Mouse (Mus musculus): ENCODE data around the gene Cttnbp2nl. TPM values are rescaled to one million over a fixed set of nuclear protein-coding genes. Genes with fewer than 3 reads are reported as not detected.
A peak's percentile ranks its signal among the peaks of the same experiment; 100 is the strongest.

The Cttnbp2nl gene
- polyA plus RNA-seq, 1 experiment from 2014 or later, result 47.1 TPM

GRCm38 (mm10) chr3:105061496-105061895, 8.6 kb upstream of the Cttnbp2nl start:
- Histone ChIP-seq H3K27me3 (ENCODE audit: control insufficient read depth, insufficient read depth, low read length) (no peaks in the 10 kb centered on the region), H3K9ac (no peak overlapping the region), H3K4me2 (replicated peaks) (no peak overlapping the region), H3K9me3 (ENCODE audit: control insufficient read depth, low read length) (no peaks in the 10 kb centered on the region), H3K4me3 (replicated peaks; ENCODE audit: low read length) (no peak overlapping the region), H3K4me1 (replicated peaks; ENCODE audit: control insufficient read depth, insufficient read depth, low read length) (no peaks in the 10 kb centered on the region), H3K36me3 (replicated peaks; ENCODE audit: control insufficient read depth, insufficient read depth) (no peaks in the 10 kb centered on the region), H3K27ac (no peak overlapping the region)
- DNase-seq (ENCODE audit: low spot score) (no peak), ATAC-seq (ENCODE audit: low FRiP score) (no peak)
- WGBS, result 82% methylated on average over 3 of the region's 3 CpGs

GRCm38 (mm10) chr3:105060992-105061391, 8.0 kb upstream of the Cttnbp2nl start:
- Histone ChIP-seq H3K27me3 (ENCODE audit: control insufficient read depth, insufficient read depth, low read length) (no peaks in the 10 kb centered on the region), H3K9me3 (ENCODE audit: control insufficient read depth, low read length) (no peaks in the 10 kb centered on the region), H3K4me1 (replicated peaks; ENCODE audit: control insufficient read depth, insufficient read depth, low read length) (no peaks in the 10 kb centered on the region), H3K4me3 (replicated peaks; ENCODE audit: low read length) (no peak overlapping the region), H3K9ac (no peak overlapping the region), H3K27ac (no peak overlapping the region), H3K36me3 (replicated peaks; ENCODE audit: control insufficient read depth, insufficient read depth) (no peaks in the 10 kb centered on the region), H3K4me2 (replicated peaks) (no peak overlapping the region)
- no peak for ATAC-seq (ENCODE audit: low FRiP score)
- DNase-seq (ENCODE audit: low spot score), result no peak
- 73% methylated on average over 6 of the region's 6 CpGs for WGBS

GRCm38 (mm10) chr3:105059911-105060310, 7.0 kb upstream of the Cttnbp2nl start:
- Histone ChIP-seq H3K9ac (no peak overlapping the region), H3K9me3 (ENCODE audit: control insufficient read depth, low read length) (no peaks in the 10 kb centered on the region), H3K4me2 (replicated peaks) (no peak overlapping the region), H3K4me1 (replicated peaks; ENCODE audit: control insufficient read depth, insufficient read depth, low read length) (no peaks in the 10 kb centered on the region), H3K27me3 (ENCODE audit: control insufficient read depth, insufficient read depth, low read length) (no peaks in the 10 kb centered on the region), H3K27ac (no peak overlapping the region), H3K4me3 (replicated peaks; ENCODE audit: low read length) (no peak overlapping the region), H3K36me3 (replicated peaks; ENCODE audit: control insufficient read depth, insufficient read depth) (no peaks in the 10 kb centered on the region)
- ATAC-seq (ENCODE audit: low FRiP score) (no peak), DNase-seq (ENCODE audit: low spot score) (no peak)
- 80% methylated on average over 7 of the region's 7 CpGs for WGBS

- ATAC-seq (ENCODE audit: low FRiP score), result peak; percentile 73
- Histone ChIP-seq H3K9me3 (ENCODE audit: control insufficient read depth, low read length) (no peaks in the 10 kb centered on the region), H3K36me3 (replicated peaks; ENCODE audit: control insufficient read depth, insufficient read depth) (no peaks in the 10 kb centered on the region), H3K4me3 (replicated peaks; ENCODE audit: low read length) (peak overlapping the region; percentile 13), H3K27me3 (ENCODE audit: control insufficient read depth, insufficient read depth, low read length) (no peaks in the 10 kb centered on the region), H3K27ac (no peak overlapping the region), H3K9ac (0 out of 2 replicates have a peak overlapping the region, but pooled peaks have one; percentile 6), H3K4me1 (replicated peaks; ENCODE audit: control insufficient read depth, insufficient read depth, low read length) (no peaks in the 10 kb centered on the region), H3K4me2 (replicated peaks) (peak overlapping the region; percentile 47)
- 16% methylated on average over 25 of the region's 25 CpGs for WGBS
- DNase-seq (ENCODE audit: low spot score), result peak; percentile 94
These were observed 5.9 kb upstream of the Cttnbp2nl start for GRCm38 (mm10) chr3:105058627-105059513.

- WGBS, result 84% methylated on average over 4 of the region's 4 CpGs
- Histone ChIP-seq H3K27ac (no peak overlapping the region), H3K36me3 (replicated peaks; ENCODE audit: control insufficient read depth, insufficient read depth) (no peaks in the 10 kb centered on the region), H3K9ac (no peak overlapping the region), H3K4me2 (replicated peaks) (no peak overlapping the region), H3K4me1 (replicated peaks; ENCODE audit: control insufficient read depth, insufficient read depth, low read length) (peaks cover 15% of the 10 kb centered on the region), H3K27me3 (ENCODE audit: control insufficient read depth, insufficient read depth, low read length) (no peaks in the 10 kb centered on the region), H3K4me3 (replicated peaks; ENCODE audit: low read length) (no peak overlapping the region), H3K9me3 (ENCODE audit: control insufficient read depth, low read length) (no peaks in the 10 kb centered on the region)
- no peak for ATAC-seq (ENCODE audit: low FRiP score)
- DNase-seq (ENCODE audit: low spot score), result no peak
These were observed 2.7 kb upstream of the Cttnbp2nl start for GRCm38 (mm10) chr3:105055666-105056065.

- no peak overlapping the region for H3K4me3 ChIP-seq (replicated peaks; ENCODE audit: low read length)
- no peak overlapping the region for H3K9ac ChIP-seq
- 69% methylated on average over 7 of the region's 7 CpGs for WGBS
- no peak overlapping the region for H3K27ac ChIP-seq
- H3K9me3 ChIP-seq (ENCODE audit: control insufficient read depth, low read length), result no peaks in the 10 kb centered on the region
- ATAC-seq (ENCODE audit: low FRiP score) (no peak), DNase-seq (ENCODE audit: low spot score) (no peak)
- peaks cover 20% of the 10 kb centered on the region for H3K4me1 ChIP-seq (replicated peaks; ENCODE audit: control insufficient read depth, insufficient read depth, low read length)
- H3K27me3 ChIP-seq (ENCODE audit: control insufficient read depth, insufficient read depth, low read length), result no peaks in the 10 kb centered on the region
- no peaks in the 10 kb centered on the region for H3K36me3 ChIP-seq (replicated peaks; ENCODE audit: control insufficient read depth, insufficient read depth)
- no peak overlapping the region for H3K4me2 ChIP-seq (replicated peaks)
These were observed 2.0 kb upstream of the Cttnbp2nl start for GRCm38 (mm10) chr3:105054952-105055351.

GRCm38 (mm10) chr3:105053698-105054001, 704 bp upstream of the Cttnbp2nl start:
- 80% methylated on average over 4 of the region's 4 CpGs for WGBS
- peak overlapping the region; percentile 86 for H3K4me3 ChIP-seq (replicated peaks; ENCODE audit: low read length)
- H3K27ac ChIP-seq, result peak overlapping the region; percentile 75
- no peaks in the 10 kb centered on the region for H3K9me3 ChIP-seq (ENCODE audit: control insufficient read depth, low read length)
- DNase-seq (ENCODE audit: low spot score) (no peak), ATAC-seq (ENCODE audit: low FRiP score) (no peak)
- no peaks in the 10 kb centered on the region for H3K27me3 ChIP-seq (ENCODE audit: control insufficient read depth, insufficient read depth, low read length)
- peak overlapping the region; percentile 60 for H3K9ac ChIP-seq
- peak overlapping the region; percentile 77 for H3K4me2 ChIP-seq (replicated peaks)
- peaks cover 29% of the 10 kb centered on the region for H3K4me1 ChIP-seq (replicated peaks; ENCODE audit: control insufficient read depth, insufficient read depth, low read length)
- H3K36me3 ChIP-seq (replicated peaks; ENCODE audit: control insufficient read depth, insufficient read depth), result no peaks in the 10 kb centered on the region

- H3K9ac ChIP-seq, result peak overlapping the region; percentile 95
- no peaks in the 10 kb centered on the region for H3K27me3 ChIP-seq (ENCODE audit: control insufficient read depth, insufficient read depth, low read length)
- no peaks in the 10 kb centered on the region for H3K36me3 ChIP-seq (replicated peaks; ENCODE audit: control insufficient read depth, insufficient read depth)
- DNase-seq (ENCODE audit: low spot score) (peak; percentile 54), ATAC-seq (ENCODE audit: low FRiP score) (peak; percentile 66; the same call in 1 of the 2 replicates)
- H3K9me3 ChIP-seq (ENCODE audit: control insufficient read depth, low read length), result no peaks in the 10 kb centered on the region
- H3K4me1 ChIP-seq (replicated peaks; ENCODE audit: control insufficient read depth, insufficient read depth, low read length), result peaks cover 39% of the 10 kb centered on the region
- peak overlapping the region; percentile 86 for H3K4me3 ChIP-seq (replicated peaks; ENCODE audit: low read length)
- 0% methylated on average over 31 of the region's 37 CpGs for WGBS
- H3K27ac ChIP-seq, result peak overlapping the region; percentile 93
- peak overlapping the region; percentile 77 for H3K4me2 ChIP-seq (replicated peaks)
These were observed 592 bp downstream of the Cttnbp2nl start for GRCm38 (mm10) chr3:105052171-105052936.

- H3K36me3 ChIP-seq (replicated peaks; ENCODE audit: control insufficient read depth, insufficient read depth), result no peaks in the 10 kb centered on the region
- H3K27me3 ChIP-seq (ENCODE audit: control insufficient read depth, insufficient read depth, low read length), result no peaks in the 10 kb centered on the region
- H3K4me3 ChIP-seq (replicated peaks; ENCODE audit: low read length), result peak overlapping the region; percentile 86
- no peak overlapping the region for H3K27ac ChIP-seq
- peak overlapping the region; percentile 95 for H3K9ac ChIP-seq
- DNase-seq (ENCODE audit: low spot score) (no peak), ATAC-seq (ENCODE audit: low FRiP score) (no peak)
- WGBS, result 61% methylated on average over 2 of the region's 2 CpGs
- no peaks in the 10 kb centered on the region for H3K9me3 ChIP-seq (ENCODE audit: control insufficient read depth, low read length)
- peaks cover 42% of the 10 kb centered on the region for H3K4me1 ChIP-seq (replicated peaks; ENCODE audit: control insufficient read depth, insufficient read depth, low read length)
- peak overlapping the region; percentile 77 for H3K4me2 ChIP-seq (replicated peaks)
These were observed 1.8 kb downstream of the Cttnbp2nl start for GRCm38 (mm10) chr3:105051103-105051502.
